Mouse (Mus musculus): ENCODE measurements around the gene Dnase1l2. TPM values are rescaled to one million over a fixed set of nuclear protein-coding genes. Genes with fewer than 3 reads are reported as not detected.

Dnase1l2 gene
- polyA plus RNA-seq, 1 experiment from 2014 or later = 1.5 TPM

DNA sequence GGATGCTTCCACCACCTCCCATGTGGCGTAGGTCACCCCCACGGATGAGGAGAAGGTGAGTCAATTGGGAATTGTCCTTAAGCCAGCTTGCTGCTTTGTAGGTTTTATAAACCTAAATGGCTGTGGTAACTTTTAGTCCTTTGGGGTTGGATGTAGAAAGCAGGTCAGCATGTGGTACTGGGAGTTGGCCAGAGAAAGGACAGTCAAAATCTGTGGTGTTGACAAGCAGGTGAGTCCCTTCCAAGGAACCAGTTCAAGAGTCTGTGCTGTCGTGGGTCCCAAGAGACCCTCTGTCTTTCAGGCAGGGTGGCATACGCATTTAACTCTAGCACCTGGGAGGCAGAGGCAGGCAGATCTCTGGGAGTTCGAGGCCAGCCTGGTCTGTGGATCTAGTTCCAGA is 18.4 kb downstream of the Dnase1l2 start:
- H3K27ac ChIP-seq (ENCODE audit: low read length) = no peak overlapping the region
- ATAC-seq = no peak

DNA sequence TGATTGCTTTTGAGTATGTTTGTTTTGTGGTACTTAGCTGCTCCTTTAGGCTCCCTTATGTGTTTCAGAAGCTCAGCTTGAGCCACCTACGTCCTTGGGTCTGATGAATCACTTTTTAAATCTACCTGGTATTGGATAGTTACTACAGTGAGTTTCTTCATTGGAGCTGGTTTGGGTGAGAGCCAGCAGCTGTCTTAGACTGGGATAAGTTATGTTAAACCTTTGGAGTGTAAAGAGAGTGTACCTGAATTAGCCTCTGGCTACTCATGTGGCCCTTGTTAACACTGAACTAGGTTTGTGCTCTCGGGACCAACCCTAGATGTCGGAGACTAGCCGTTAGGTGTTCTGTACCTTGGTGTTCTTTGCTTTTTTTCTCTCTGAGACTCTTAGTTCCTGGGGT is 19.8 kb downstream of the Dnase1l2 start:
- Histone ChIP-seq H3K27ac (ENCODE audit: low read length) (no peak overlapping the region), H3K27me3 (replicated peaks; ENCODE audit: control insufficient read depth, insufficient read depth, low read length) (no peaks in the 10 kb centered on the region), H3K36me3 (ENCODE audit: control insufficient read depth, insufficient read depth, low read length) (peaks cover 24% of the 10 kb centered on the region), H3K4me3 (ENCODE audit: low read length) (no peak overlapping the region), H3K4me1 (ENCODE audit: control insufficient read depth, insufficient read depth, low read length) (0 out of 2 replicates have a peak, but pooled peaks cover 2% of the 10 kb centered on the region), H3K9ac (ENCODE audit: low read depth, low read length) (no peak overlapping the region), H3K9me3 (ENCODE audit: control insufficient read depth, low read length) (no peaks in the 10 kb centered on the region), H3K4me2 (ENCODE audit: low read depth, low read length) (no peak overlapping the region)
- no peak for ATAC-seq
- WGBS = 92% methylated on average over 4 of the region's 4 CpGs

More for the DNA sequence above, 18.4 kb downstream of the Dnase1l2 start:
- Histone ChIP-seq H3K9me3 (ENCODE audit: control insufficient read depth, low read length) (no peaks in the 10 kb centered on the region), H3K9ac (ENCODE audit: low read depth, low read length) (no peak overlapping the region), H3K36me3 (ENCODE audit: control insufficient read depth, insufficient read depth, low read length) (peaks cover 21% of the 10 kb centered on the region), H3K4me1 (ENCODE audit: control insufficient read depth, insufficient read depth, low read length) (0 out of 2 replicates have a peak, but pooled peaks cover 7% of the 10 kb centered on the region), H3K4me3 (ENCODE audit: low read length) (no peak overlapping the region), H3K27me3 (replicated peaks; ENCODE audit: control insufficient read depth, insufficient read depth, low read length) (no peaks in the 10 kb centered on the region), H3K4me2 (ENCODE audit: low read depth, low read length) (no peak overlapping the region)
- WGBS = 94% methylated on average over 5 of the region's 5 CpGs

DNA sequence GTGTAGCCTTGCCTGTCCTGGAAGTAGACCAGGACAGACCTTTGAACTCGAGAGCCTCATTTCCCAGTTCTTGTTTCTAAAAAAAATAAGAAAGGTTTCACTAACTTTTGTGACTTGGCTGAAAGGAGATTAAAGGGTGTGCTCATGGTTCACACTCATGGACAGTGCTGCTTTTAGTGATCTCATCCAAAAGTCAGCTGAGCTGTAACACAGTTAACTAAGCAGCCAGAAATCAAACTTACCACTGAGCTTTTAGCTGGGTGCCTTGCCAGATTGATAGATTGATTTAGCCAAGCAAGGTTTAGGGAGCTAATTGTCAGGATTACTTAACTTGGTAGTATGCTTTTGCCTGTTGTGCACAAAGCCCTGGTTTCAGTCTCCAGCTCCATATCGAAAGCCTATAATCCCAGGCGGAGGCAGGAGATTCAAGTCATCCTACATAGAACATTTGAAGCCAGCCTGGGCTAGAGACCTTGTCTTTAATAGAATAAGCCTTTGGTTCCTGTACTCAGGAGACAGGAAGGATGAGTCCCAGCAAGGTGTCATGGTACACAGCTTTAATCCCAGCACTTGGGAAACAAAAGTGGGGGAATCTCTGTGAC is 26.8 kb downstream of the Dnase1l2 start:
- no peaks in the 10 kb centered on the region for H3K9me3 ChIP-seq (ENCODE audit: control insufficient read depth, low read length)
- H3K27ac ChIP-seq (ENCODE audit: low read length) = no peak overlapping the region
- peak overlapping the region; percentile 83 for H3K4me3 ChIP-seq (ENCODE audit: low read length)
- peaks cover 21% of the 10 kb centered on the region for H3K4me1 ChIP-seq (ENCODE audit: control insufficient read depth, insufficient read depth, low read length)
- peak overlapping the region; percentile 92; the same call in 1 of the 2 replicates for H3K9ac ChIP-seq (ENCODE audit: low read depth, low read length)
- peak overlapping the region; percentile 64 for H3K4me2 ChIP-seq (ENCODE audit: low read depth, low read length)
- H3K36me3 ChIP-seq (ENCODE audit: control insufficient read depth, insufficient read depth, low read length) = peaks cover 7% of the 10 kb centered on the region; the same call in 1 of the 2 replicates
- WGBS = 77% methylated on average over 3 of the region's 3 CpGs
- no peaks in the 10 kb centered on the region for H3K27me3 ChIP-seq (replicated peaks; ENCODE audit: control insufficient read depth, insufficient read depth, low read length)
- no peak for ATAC-seq

DNA sequence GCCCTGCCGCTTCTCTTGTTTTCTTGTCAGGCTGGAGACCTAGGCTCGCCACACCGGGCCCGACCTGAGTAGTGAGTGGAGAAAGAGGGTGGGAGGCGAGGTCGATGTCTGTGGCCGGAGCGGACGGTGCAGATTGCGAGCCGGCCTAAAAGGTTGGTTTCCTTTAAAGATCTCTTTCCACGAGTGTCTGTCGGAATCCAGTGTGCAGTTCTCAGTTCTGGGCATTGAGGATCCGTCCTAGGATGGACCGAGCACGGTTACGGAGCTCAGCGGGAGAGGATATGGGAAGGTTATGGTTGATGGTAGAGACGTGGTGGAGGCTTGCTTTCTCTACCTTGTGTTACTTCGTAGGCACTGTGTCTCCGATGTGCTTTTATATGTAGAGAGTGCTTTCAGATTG is 27.9 kb downstream of the Dnase1l2 start:
- H3K4me3 ChIP-seq (ENCODE audit: low read length) = peak overlapping the region; percentile 83
- under 1% methylated on average over 21 of the region's 21 CpGs for WGBS
- H3K27me3 ChIP-seq (replicated peaks; ENCODE audit: control insufficient read depth, insufficient read depth, low read length) = no peaks in the 10 kb centered on the region
- peak overlapping the region; percentile 64 for H3K4me2 ChIP-seq (ENCODE audit: low read depth, low read length)
- no peaks in the 10 kb centered on the region for H3K9me3 ChIP-seq (ENCODE audit: control insufficient read depth, low read length)
- peaks cover 3% of the 10 kb centered on the region; the same call in 1 of the 2 replicates for H3K36me3 ChIP-seq (ENCODE audit: control insufficient read depth, insufficient read depth, low read length)
- peak overlapping the region; percentile 92 for H3K9ac ChIP-seq (ENCODE audit: low read depth, low read length)
- ATAC-seq = peak; percentile 3; the same call in 1 of the 2 replicates
- H3K27ac ChIP-seq (ENCODE audit: low read length) = peak overlapping the region; percentile 89
- peaks cover 21% of the 10 kb centered on the region for H3K4me1 ChIP-seq (ENCODE audit: control insufficient read depth, insufficient read depth, low read length)

DNA sequence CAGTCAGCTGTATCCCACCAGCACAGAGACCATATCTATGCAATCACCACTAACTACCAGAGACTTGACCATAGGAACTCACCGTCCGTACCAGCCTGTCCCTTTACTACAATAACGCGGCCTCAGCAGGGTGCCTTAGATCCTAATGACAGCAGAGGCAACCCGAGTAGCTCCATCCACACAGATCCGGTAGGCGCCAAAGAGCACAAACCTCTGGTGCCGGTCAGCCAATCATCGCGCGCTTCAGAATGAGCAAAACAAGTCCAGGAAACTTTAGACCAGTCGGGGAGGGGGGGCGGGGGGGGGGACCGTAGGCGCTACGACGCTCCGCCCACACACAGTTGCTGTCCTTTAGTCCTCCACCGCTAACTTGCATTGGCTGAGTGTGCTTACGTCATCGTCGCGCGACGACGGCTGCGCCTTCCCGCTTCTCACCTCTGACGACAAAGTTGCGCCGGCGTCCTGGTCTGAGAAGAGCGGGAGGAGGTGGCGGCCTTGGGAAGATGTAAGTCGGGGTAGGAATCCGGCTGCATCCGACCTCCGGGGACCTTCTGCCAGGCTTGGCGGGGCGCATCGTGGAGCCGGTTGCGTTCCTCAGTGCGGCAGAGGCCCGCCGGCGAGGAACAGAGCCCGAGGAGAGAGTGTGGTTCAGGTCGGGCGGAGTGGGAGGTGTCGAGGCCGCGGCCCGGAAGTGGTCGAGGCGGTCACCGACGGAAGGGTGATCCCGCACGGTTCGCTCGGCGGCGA is 28.5 kb downstream of the Dnase1l2 start, which contains the start of gene Rnps1:
Gene Rnps1 (plus strand): TSS at position 336 of the 747 bp plus-strand sequence.
- Histone ChIP-seq H3K4me3 (ENCODE audit: low read length) (peak within 1 kb of the TSS; percentile 83), H3K36me3 (ENCODE audit: control insufficient read depth, insufficient read depth, low read length) (peaks cover 3% of the 10 kb centered on the region; the same call in 1 of the 2 replicates), H3K9ac (ENCODE audit: low read depth, low read length) (peak within 1 kb of the TSS; percentile 92), H3K4me2 (ENCODE audit: low read depth, low read length) (peak within 1 kb of the TSS; percentile 75), H3K27me3 (replicated peaks; ENCODE audit: control insufficient read depth, insufficient read depth, low read length) (no peaks in the 10 kb centered on the region), H3K9me3 (ENCODE audit: control insufficient read depth, low read length) (no peaks in the 10 kb centered on the region), H3K27ac (ENCODE audit: low read length) (peak within 1 kb of the TSS; percentile 91), H3K4me1 (ENCODE audit: control insufficient read depth, insufficient read depth, low read length) (peaks cover 21% of the 10 kb centered on the region)
- ATAC-seq = peak; percentile 91
- WGBS = under 1% methylated on average over 64 of the region's 64 CpGs

- peak; percentile 52 for ATAC-seq
- peaks cover 21% of the 10 kb centered on the region for H3K4me1 ChIP-seq (ENCODE audit: control insufficient read depth, insufficient read depth, low read length)
Observed at GRCm38 (mm10) chr17:24413557-24414211, 29.2 kb downstream of the Dnase1l2 start.

GRCm38 (mm10) chr17:24407116-24407803 is 35.6 kb downstream of the Dnase1l2 start:
- no peaks in the 10 kb centered on the region for H3K9me3 ChIP-seq (ENCODE audit: control insufficient read depth, low read length)
- no peak overlapping the region for H3K4me3 ChIP-seq (ENCODE audit: low read length)
- 81% methylated on average over 12 of the region's 12 CpGs for WGBS
- H3K4me2 ChIP-seq (ENCODE audit: low read depth, low read length) = no peak overlapping the region
- H3K27ac ChIP-seq (ENCODE audit: low read length) = no peak overlapping the region
- peaks cover 11% of the 10 kb centered on the region; the same call in 1 of the 2 replicates for H3K36me3 ChIP-seq (ENCODE audit: control insufficient read depth, insufficient read depth, low read length)
- ATAC-seq = no peak
- H3K27me3 ChIP-seq (replicated peaks; ENCODE audit: control insufficient read depth, insufficient read depth, low read length) = no peaks in the 10 kb centered on the region
- no peaks in the 10 kb centered on the region for H3K4me1 ChIP-seq (ENCODE audit: control insufficient read depth, insufficient read depth, low read length)
- H3K9ac ChIP-seq (ENCODE audit: low read depth, low read length) = no peak overlapping the region

More at GRCm38 (mm10) chr17:24413557-24414211, 29.2 kb downstream of the Dnase1l2 start:
- no peaks in the 10 kb centered on the region for H3K27me3 ChIP-seq (replicated peaks; ENCODE audit: control insufficient read depth, insufficient read depth, low read length)
- H3K4me2 ChIP-seq (ENCODE audit: low read depth, low read length) = peak overlapping the region; percentile 75
- H3K4me3 ChIP-seq (ENCODE audit: low read length) = peak overlapping the region; percentile 83
- H3K36me3 ChIP-seq (ENCODE audit: control insufficient read depth, insufficient read depth, low read length) = 0 out of 2 replicates have a peak, but pooled peaks cover 5% of the 10 kb centered on the region
- WGBS = 25% methylated on average over 22 of the region's 22 CpGs
- no peaks in the 10 kb centered on the region for H3K9me3 ChIP-seq (ENCODE audit: control insufficient read depth, low read length)
- peak overlapping the region; percentile 71 for H3K9ac ChIP-seq (ENCODE audit: low read depth, low read length)
- peak overlapping the region; percentile 91 for H3K27ac ChIP-seq (ENCODE audit: low read length)

GRCm38 (mm10) chr17:24402371-24402770 is 40.5 kb downstream of the Dnase1l2 start:
- H3K27me3 ChIP-seq (replicated peaks; ENCODE audit: control insufficient read depth, insufficient read depth, low read length) = no peaks in the 10 kb centered on the region
- no peak overlapping the region for H3K27ac ChIP-seq (ENCODE audit: low read length)
- no peak for ATAC-seq
- no peaks in the 10 kb centered on the region for H3K9me3 ChIP-seq (ENCODE audit: control insufficient read depth, low read length)
- H3K4me3 ChIP-seq (ENCODE audit: low read length) = no peak overlapping the region
- no peak overlapping the region for H3K9ac ChIP-seq (ENCODE audit: low read depth, low read length)
- no peak overlapping the region for H3K4me2 ChIP-seq (ENCODE audit: low read depth, low read length)
- H3K4me1 ChIP-seq (ENCODE audit: control insufficient read depth, insufficient read depth, low read length) = no peaks in the 10 kb centered on the region
- WGBS = 85% methylated on average over 3 of the region's 3 CpGs
- H3K36me3 ChIP-seq (ENCODE audit: control insufficient read depth, insufficient read depth, low read length) = peaks cover 6% of the 10 kb centered on the region; the same call in 1 of the 2 replicates
